Mouse (Mus musculus) adrenal gland, adult 18-20 months (tissue): ENCODE measurements around the gene Wnt10a. TPM values are rescaled to one million over a fixed set of nuclear protein-coding genes. Genes with fewer than 3 reads are reported as not detected.

Experiments
- DNase-seq, 2 experiments: peaks; one replicate each; pipeline ENCODE4 v3.0.0; 2021 to 2022; ENCODE audit warnings: low spot score in 2 of 2
- long read RNA-seq, 2 experiments: library from polyadenylated mRNA; stranded (forward); transcript quantifications; one replicate each; pipeline ENCODE4 v2.0.0; 2021
- total RNA-seq, 2 experiments: library from RNA; stranded (reverse); gene quantifications; 1 replicate in 1 of 2; 2 replicates in 1 of 2; pipeline ENCODE4 v1.2.3; 2021

Wnt10a gene
- 1 to 10 TPM in 1 of 2 experiments, under 1 TPM in 1; 0.20 to 1.7 TPM for total RNA-seq
- long read RNA-seq, experiment 1 = 0 reads
- long read RNA-seq, experiment 2, partial matches to known transcripts = 1 of 3 reads
- long read RNA-seq, experiment 2, other reads (novel, unspliced or antisense) = 0 of 3 reads

- no peak for DNase-seq
Measured at GRCm38 (mm10) chr1:74791249-74791648, at the start of gene Wnt10a. Gene Wnt10a (plus strand): TSS chr1:74791516.

- DNase-seq = no peak
Measured at GRCm38 (mm10) chr1:74747335-74747734, 44.0 kb upstream of the Wnt10a start.

DNA sequence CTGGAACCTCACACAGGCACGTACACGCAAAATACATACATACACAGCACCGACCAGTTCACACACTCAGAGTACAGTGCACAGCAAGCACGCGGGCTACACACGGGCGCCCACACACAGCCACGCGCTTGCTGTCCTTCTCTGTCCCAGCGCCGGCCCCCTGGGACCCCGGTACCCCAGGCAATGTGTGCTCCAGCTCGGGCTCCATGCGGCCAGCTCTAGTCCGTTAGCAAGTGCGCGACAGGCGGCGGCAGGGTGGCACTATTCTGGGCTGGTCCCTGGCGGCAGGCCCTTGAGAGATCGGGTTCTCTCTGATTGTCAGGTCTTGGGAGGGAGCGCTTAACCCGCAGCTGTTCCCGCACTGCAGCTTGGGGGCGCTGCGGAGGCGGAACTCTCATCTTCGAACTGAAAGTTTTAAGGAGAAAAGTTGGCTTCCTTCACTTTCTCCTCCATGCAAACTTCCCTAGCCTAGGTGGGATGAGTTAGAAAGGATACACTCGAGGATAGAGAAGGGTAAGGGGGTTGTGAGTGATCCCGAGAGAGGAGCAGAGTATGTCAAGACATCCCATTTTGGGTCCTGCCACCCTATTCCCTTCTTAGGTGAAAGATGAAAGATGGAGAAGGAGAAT lies 42.6 kb upstream of the Wnt10a start, which contains the start of gene Prkag3:
Gene Prkag3, minus strand, starts transcription at position 579 of the 629 bp plus-strand sequence.
- DNase-seq = peak; percentile 45 to 60

DNA sequence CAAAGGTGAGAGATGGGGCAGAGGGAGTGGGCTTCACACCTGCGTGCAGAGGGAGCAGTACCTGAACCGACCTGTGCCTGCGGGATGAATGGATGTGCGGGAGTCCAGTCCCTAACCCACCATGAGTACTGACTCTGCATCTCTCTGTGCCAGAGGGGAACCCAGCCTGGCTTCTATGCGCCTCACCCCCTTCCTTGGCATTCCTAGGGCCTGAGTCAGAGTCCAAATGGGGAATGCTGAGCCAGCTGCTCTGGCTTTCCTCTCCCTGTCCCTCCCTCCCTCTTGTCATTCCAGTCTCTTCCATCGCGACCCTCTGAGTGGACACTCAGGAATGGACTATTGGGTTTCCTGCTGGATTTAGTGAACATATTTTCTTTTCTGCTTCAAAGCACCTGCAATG lies 42.0 kb upstream of the Wnt10a start:
- peak; percentile 27 to 38 for DNase-seq

- no peak for DNase-seq
Measured at GRCm38 (mm10) chr1:74750683-74751082, 40.6 kb upstream of the Wnt10a start.

- DNase-seq = no peak
Measured at GRCm38 (mm10) chr1:74752150-74752549, 39.2 kb upstream of the Wnt10a start.

GRCm38 (mm10) chr1:74752833-74753232 lies 38.5 kb upstream of the Wnt10a start:
- no peak for DNase-seq

DNA sequence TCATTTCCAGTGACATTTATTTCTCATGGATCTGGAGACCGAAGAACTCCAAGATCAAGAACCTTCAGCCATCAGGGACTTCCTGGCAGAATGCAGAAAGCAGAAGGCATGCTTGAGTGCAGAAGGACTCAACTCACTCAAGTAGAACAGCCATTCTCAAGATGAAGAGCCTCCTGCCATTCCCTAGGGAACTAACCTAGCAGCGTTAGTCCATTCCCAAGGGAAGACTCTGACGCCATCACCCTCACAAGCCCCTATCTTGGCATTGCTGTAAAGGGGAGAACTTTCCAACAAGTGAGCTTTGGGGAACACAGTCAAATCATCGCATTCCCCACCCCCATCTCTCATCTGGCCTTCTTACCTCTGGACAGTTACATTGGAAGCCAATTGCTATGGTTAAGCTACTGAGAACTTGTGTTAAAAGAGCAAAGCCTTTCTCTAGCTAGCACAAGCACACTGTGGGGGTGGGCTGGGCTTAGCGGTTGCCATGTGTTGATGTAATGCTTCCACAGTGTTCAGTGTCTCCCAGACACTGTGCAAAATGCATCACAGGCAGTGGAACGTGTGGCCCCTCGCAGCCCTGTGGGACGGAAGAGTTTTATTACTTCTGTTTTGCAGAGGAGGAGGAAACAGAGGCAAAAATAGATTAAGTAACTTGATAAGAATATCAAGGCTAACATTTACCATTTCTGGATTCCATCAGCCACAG lies 37.9 kb upstream of the Wnt10a start:
- no peak for DNase-seq

GRCm38 (mm10) chr1:74754175-74754785 lies 37.0 kb upstream of the Wnt10a start:
- no peak for DNase-seq

GRCm38 (mm10) chr1:74759773-74760172 lies 31.5 kb upstream of the Wnt10a start:
- DNase-seq = peak in 1 of 2 experiments; percentile 18

DNA sequence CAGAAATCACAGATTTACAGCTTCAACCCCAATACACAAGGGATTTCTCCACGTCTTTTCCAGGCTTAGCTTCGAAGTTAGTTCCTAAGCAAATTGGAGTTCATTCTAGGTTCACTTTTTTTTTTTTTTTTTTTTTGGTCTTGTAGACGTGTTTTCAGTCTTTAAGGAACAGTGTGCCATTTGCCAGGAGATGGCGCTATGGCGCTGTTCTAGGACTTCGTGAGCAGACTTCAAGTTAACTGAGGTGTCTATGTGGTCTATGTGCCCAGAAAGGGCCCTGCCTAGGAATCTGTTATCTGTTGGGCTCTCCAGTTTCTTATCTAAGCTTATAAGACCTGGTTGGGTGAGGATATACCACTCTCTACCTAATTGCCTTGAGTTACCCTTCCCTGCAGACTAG lies 28.2 kb upstream of the Wnt10a start:
- peak; percentile 70 to 73 for DNase-seq

DNA sequence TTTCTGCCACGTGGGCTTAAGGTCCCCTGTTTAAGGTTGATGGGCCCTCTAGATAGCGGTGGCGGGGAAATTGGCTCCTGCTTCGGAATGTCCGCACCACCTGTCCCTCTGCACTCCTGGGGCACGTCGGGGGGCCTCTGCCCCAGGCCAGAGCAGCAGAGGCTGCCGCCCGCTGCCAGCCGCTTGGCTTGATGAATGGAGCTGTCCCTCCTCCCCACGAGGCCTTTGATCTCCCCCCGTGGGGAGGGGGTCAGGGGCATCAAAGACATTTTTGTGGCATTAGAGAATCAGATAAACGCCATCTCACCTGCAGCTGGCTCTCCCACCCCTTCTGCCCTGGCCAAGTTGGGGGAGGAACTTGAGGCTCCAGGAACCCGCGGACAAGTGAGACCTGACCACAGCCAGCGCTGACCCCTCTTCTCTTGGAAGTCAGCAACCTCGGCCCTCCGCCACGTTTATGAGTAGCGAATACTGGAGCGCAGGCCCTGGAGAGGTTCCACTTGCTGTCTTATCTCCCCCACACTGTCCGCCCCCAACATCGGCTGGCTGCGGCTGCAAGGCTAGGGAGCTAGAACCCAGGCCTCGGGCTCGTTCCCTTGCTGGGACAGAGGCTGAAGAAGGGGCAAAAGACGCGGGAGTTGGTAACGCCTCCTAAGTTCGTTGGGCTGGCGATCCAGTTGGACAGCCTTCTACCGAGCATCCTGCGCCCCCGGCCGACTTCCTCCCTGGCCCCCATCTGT lies 20.4 kb upstream of the Wnt10a start:
- DNase-seq = no peak

GRCm38 (mm10) chr1:74771467-74771844 lies 19.9 kb upstream of the Wnt10a start:
- no peak for DNase-seq

DNA sequence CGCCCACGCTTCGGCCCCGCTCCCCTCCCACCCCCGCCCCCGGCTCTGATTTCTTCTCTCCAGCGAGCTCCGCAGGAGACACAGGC lies 19.6 kb upstream of the Wnt10a start, which contains the start of gene Wnt6:
Gene Wnt6, plus strand, starts transcription at position 48 of the 86 bp plus-strand sequence.
- no peak for DNase-seq

- peak; percentile 32 to 51 for DNase-seq
Measured at GRCm38 (mm10) chr1:74771931-74772620, 19.2 kb upstream of the Wnt10a start.

GRCm38 (mm10) chr1:74773136-74773535 lies 18.2 kb upstream of the Wnt10a start:
- DNase-seq = peak; percentile 65 to 71

DNA sequence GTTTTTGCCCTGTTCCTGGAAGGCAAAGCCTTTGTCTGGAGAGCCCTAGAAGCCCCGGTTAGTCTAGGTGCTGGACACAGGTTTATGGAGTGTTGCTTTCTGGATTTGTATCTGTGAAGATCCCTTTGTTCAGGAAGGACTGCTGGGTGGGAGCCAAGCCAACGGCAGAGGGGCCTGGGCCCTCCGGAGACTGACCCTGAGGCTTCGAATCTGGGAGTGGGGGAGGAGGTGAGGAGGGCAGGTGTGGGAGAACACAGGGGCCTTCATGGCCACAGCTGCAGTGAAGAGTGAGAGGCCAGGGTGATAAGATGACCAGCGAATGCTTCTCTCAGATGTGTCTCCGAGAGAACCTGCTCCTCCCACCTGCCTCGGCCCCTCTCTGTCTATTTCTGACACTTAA lies 17.3 kb upstream of the Wnt10a start:
- DNase-seq = no peak

DNA sequence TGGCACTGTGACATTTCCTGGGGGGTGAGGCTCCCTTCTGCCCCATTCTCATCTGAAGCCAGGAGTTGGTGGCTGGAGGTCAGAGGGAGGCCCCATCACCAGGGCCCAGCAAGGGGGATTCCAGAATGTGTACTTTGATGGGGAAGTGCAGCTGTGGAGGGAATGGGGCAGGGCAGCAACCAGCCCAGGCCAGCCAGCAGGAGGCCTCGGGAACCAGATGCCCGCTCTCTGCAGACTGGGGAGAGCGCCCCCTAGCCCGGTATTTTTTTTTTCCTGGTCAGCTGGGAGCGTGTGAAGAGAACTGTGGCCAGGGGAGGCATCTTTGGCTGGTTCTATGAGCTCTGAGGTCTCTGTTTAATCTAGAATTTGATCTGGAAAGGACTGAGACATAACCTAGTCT lies 15.5 kb upstream of the Wnt10a start:
- no peak for DNase-seq

- no peak for DNase-seq
Measured at GRCm38 (mm10) chr1:74778934-74779486, 12.3 kb upstream of the Wnt10a start.

GRCm38 (mm10) chr1:74782045-74782444 lies 9.3 kb upstream of the Wnt10a start:
- DNase-seq = no peak

GRCm38 (mm10) chr1:74783554-74783953 lies 7.8 kb upstream of the Wnt10a start:
- DNase-seq = no peak
